Mouse (Mus musculus) midbrain, postnatal 0 days (tissue): Measurements from ENCODE around the gene Gpr156. TPM values are rescaled to one million over a fixed set of nuclear protein-coding genes. Genes with fewer than 3 reads are reported as not detected.
"Not testable (repeated sequence)": the region's sequence is repeated elsewhere in the genome, so short reads cannot be mapped to it uniquely, and the experiment has no call there.

Experiments
- ATAC-seq: fragments of 200-750 bp; cut with Nextera tagmentation; 2 replicates; pipeline ENCODE4 v1.8.0; 2017; ENCODE audit warnings: moderate number of reproducible peaks, mild to moderate bottlenecking, moderate TSS enrichment, moderate library complexity; ENCODE audit not compliant: low FRiP score
- DNase-seq: peaks from one replicate; pipeline ENCODE4 v3.0.0-alpha.2; 2015; ENCODE audit warnings: low spot score
- H3K27ac ChIP-seq: fragments of 300-500 bp; sonication (generic); 2 replicates; pipeline ENCODE4 v1.5.1; 2014; ENCODE audit warnings: low read depth, mild to moderate bottlenecking, low read length, mixed read lengths
- H3K27me3 ChIP-seq: fragments of 300-500 bp; sonication (generic); 2 replicates; pipeline ENCODE4 v1.6.1; 2014; ENCODE audit warnings: low read length, control low read depth, mixed read lengths; ENCODE audit not compliant: insufficient read depth
- H3K36me3 ChIP-seq: fragments of 300-500 bp; sonication (generic); 2 replicates; pipeline ENCODE4 v1.6.1; 2014; ENCODE audit warnings: low read length, control low read depth, mixed read lengths; ENCODE audit not compliant: insufficient read depth
- H3K4me1 ChIP-seq: fragments of 300-500 bp; sonication (generic); 2 replicates; pipeline ENCODE4 v1.6.1; 2014; ENCODE audit warnings: mild to moderate bottlenecking, control low read depth, antibody characterized with exemption, low read length, mixed read lengths; ENCODE audit not compliant: insufficient read depth
- H3K4me2 ChIP-seq: fragments of 300-500 bp; sonication (generic); 2 replicates; pipeline ENCODE4 v1.6.1; 2014; ENCODE audit warnings: low read depth, mild to moderate bottlenecking, low read length, mixed read lengths; ENCODE audit not compliant: poor library complexity, severe bottlenecking
- H3K4me3 ChIP-seq: fragments of 300-500 bp; sonication (generic); 2 replicates; pipeline ENCODE4 v1.5.1; 2014; ENCODE audit warnings: low read depth, mild to moderate bottlenecking, low read length, moderate library complexity
- H3K9ac ChIP-seq: fragments of 300-500 bp; sonication (generic); replicated peaks from 2 replicates; pipeline ENCODE4 v1.6.1; 2014; ENCODE audit warnings: mild to moderate bottlenecking, low read length, moderate library complexity, mixed read lengths; ENCODE audit not compliant: poor library complexity, severe bottlenecking
- H3K9me3 ChIP-seq: fragments of 300-500 bp; sonication (generic); 2 replicates; pipeline ENCODE4 v1.6.1; 2016; ENCODE audit warnings: low read length, control low read depth
- CTCF ChIP-seq: IDR thresholded peaks from 2 replicates; pipeline ENCODE4 v1.5.1; 2016; ENCODE audit warnings: antibody characterized with exemption, mild to moderate bottlenecking
- WGBS: fragments of 180-500 bp; shearing (Covaris S2); extraction: QIAGEN DNeasy Blood & Tissue Kit; methylation state at CpG from one replicate; pipeline ENCODE4 v1.1.7; 2014; 5-methylcytosine and 5-hydroxymethylcytosine counted together
- polyA plus RNA-seq: library from polyadenylated mRNA; unstranded; fragments of >200 nt; fragmentation: Nextera tagmentation; extraction: Ambion mirVana; gene quantifications from 2 replicates; pipeline ENCODE4 v1.2.1, GENCODE M21; 2015
- total RNA-seq: library from RNA; depleted of rRNA; stranded (reverse); fragments of >200 nt; gene quantifications from 2 replicates; pipeline ENCODE4 v1.2.3, GENCODE M21; 2014; rRNA removed

The Gpr156 gene
- total and polyA plus RNA-seq, 2 experiments from 2014 or later = 2.9 to 6.1 TPM

DNA sequence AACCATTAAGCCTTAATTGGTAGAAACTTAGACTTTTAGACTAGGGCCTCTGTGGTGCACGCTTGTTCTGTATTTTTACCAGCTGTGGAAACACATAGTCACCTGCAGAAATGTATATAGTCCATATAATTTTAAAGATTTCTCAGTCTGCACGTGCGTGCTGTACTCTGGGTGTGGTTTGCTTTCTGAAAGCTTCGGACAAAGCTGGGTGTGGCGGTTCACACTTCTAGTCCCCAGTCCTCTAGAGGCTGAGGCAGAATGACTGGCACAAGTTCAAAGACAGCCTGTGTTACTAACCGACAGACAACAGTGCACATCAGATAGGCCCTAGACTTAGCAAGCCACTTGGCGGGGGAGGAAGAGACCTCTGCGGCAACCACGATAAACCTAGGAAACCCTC, 116.3 kb downstream of the Gpr156 start:
- ATAC-seq = no peak
- no peaks in the 10 kb centered on the region for H3K9me3 ChIP-seq
- TF ChIP-seq CTCF = no peak
- no peaks in the 10 kb centered on the region for H3K27me3 ChIP-seq
- H3K4me3 ChIP-seq = no peak overlapping the region
- no peak overlapping the region for H3K27ac ChIP-seq
- no peak for DNase-seq
- H3K4me1 ChIP-seq = no peaks in the 10 kb centered on the region
- H3K4me2 ChIP-seq = no peak overlapping the region
- no peaks in the 10 kb centered on the region for H3K36me3 ChIP-seq
- WGBS = 84% methylated on average over 9 of the region's 9 CpGs
- no peak overlapping the region for H3K9ac ChIP-seq

DNA sequence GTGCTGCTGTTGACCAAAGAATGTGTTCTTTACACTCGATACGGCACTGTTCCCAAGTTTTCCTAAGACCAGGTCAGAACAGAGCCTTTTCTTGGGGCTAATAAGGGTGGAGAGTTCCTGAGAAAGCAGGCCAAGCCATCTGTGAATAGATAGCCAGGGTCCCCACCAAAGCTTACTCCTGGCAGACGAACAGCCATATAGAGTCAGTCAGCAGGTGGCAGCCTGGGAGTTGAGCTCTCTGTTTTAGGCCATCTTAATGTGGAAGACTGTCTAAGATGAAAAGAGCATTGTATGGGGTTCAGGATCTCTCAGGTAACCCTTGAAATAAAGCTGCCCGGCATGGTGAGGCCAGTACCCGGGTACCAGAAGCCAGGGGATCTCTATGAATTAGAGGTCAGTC, 116.8 kb downstream of the Gpr156 start:
- WGBS = 71% methylated on average over 5 of the region's 5 CpGs

DNA sequence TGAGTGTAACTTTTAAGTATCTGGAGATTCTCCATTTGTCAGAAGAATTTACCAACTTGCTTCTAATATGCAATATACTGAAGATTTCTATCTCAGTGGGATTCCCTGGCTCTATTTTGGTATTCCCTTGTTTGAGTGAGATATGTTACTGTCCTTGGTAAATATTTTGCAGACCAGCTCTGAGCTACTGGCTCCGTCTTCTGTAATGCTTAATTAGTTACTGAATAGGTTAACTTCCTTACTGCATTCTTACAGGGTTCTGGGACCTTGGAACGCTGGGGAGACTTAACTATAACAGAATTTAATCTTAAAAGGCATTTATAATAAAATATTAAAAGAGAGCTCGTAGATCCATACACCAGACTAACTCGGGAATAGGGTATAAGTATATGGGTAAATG, 121.8 kb downstream of the Gpr156 start:
- DNase-seq, H3K27ac ChIP-seq, H3K4me2 ChIP-seq, H3K36me3 ChIP-seq, H3K9me3 ChIP-seq, H3K4me1 ChIP-seq, H3K9ac ChIP-seq, H3K4me3 ChIP-seq, ATAC-seq, H3K27me3 ChIP-seq: not testable (repeated sequence)
- WGBS = 70% methylated on average over 4 of the region's 4 CpGs

More for the DNA sequence above, 116.8 kb downstream of the Gpr156 start:
- no peak overlapping the region for H3K4me2 ChIP-seq
- H3K4me1 ChIP-seq = no peaks in the 10 kb centered on the region
- no peak overlapping the region for H3K9ac ChIP-seq
- H3K27ac ChIP-seq = no peak overlapping the region
- TF ChIP-seq CTCF = peak; percentile 39; the same call in 1 of the 2 replicates
- DNase-seq = peak; percentile 7
- ATAC-seq = no peak
- no peaks in the 10 kb centered on the region for H3K27me3 ChIP-seq
- H3K9me3 ChIP-seq = no peaks in the 10 kb centered on the region
- no peak overlapping the region for H3K4me3 ChIP-seq
- H3K36me3 ChIP-seq = no peaks in the 10 kb centered on the region

DNA sequence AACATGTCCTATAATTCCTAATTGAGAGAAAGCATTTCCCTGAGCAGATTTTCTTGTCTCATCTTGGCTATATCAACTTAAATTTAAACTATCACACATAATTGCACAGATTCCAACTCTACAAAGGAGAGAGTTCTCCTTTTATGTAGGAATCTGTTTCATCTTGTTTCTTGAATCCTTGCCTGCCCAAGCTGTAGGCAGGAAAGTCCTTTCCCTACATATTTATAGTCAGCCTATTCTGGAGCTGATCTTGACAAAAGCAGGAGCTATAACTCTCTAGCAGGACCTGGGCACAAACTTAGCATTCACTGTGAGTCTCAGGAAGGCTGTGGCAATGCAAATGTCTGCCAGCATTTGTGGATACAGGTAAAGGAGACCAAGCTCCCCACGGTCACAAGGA, 125.9 kb downstream of the Gpr156 start:
- H3K36me3 ChIP-seq = no peaks in the 10 kb centered on the region
- DNase-seq (no peak), ATAC-seq (no peak)
- H3K9ac ChIP-seq = no peak overlapping the region
- H3K4me3 ChIP-seq = no peak overlapping the region
- no peak for TF ChIP-seq CTCF
- H3K4me1 ChIP-seq = no peaks in the 10 kb centered on the region
- H3K27me3 ChIP-seq = no peaks in the 10 kb centered on the region
- H3K9me3 ChIP-seq = no peaks in the 10 kb centered on the region
- WGBS = 91% methylated on average over 1 of the region's 1 CpGs
- H3K27ac ChIP-seq = no peak overlapping the region
- H3K4me2 ChIP-seq = no peak overlapping the region

DNA sequence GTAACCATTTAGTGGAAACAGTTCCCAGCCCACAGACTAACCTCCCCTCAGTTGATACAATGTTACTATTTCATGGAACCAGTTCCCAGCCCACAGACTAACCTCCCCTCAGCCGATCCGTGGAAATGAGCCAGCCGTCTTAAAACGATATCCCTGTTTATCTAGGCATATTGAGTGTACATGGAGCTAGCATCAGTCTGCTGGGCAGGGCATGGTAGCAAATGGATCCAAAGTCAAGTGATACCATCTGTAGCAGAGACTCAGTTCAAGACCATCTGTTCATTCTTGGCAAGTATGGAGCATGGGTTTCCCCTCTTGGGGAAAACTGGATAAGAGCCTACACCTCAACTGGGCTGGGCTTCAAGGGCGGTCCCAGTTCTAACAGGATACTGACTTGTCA, 128.3 kb downstream of the Gpr156 start:
- Histone ChIP-seq H3K4me2 (no peak overlapping the region), H3K36me3 (no peaks in the 10 kb centered on the region), H3K9ac (no peak overlapping the region), H3K27ac (no peak overlapping the region), H3K27me3 (no peaks in the 10 kb centered on the region), H3K9me3 (no peaks in the 10 kb centered on the region), H3K4me1 (no peaks in the 10 kb centered on the region), H3K4me3 (no peak overlapping the region)
- DNase-seq (peak; percentile 46), ATAC-seq (no peak)
- 90% methylated on average over 5 of the region's 5 CpGs for WGBS
- no peak for TF ChIP-seq CTCF

DNA sequence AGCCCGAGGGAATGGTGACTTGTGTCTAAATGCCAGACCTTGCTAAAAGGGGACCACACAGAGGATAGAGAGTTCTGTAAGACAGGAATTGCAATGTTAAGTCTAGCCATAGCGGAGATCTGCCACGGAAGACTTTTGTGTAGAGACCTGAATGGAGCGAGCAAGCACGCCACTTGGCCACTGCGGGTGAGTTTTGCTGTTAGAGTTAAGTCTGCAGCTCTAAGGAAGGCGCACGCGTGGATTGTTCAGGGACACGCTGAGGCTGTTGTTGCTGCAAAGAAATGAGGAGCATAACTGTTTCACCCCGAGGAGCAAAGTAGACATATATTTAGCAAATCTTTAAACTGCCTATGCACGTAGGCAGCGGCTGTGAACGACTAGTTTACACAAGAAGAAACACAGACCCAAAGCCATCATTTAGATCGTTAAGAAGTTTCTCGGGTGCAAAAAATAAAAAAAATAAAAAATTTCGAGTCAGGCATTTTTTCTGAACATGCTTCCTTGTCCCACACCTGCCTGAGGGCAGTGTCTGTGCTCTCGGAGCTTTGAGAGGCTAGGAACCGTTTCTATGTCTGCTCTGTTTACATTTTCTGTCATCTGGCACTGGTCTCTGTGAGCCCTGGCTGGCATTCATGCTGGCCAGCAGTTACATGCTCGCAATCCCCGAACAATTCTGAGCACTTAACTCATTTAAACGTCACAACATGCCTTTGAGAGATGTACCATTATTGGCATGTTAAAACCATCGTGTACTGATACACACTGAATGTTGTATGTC, 131.7 kb downstream of the Gpr156 start:
- H3K4me3 ChIP-seq = 0 out of 2 replicates have a peak overlapping the region, but pooled peaks have one; percentile 6
- no peaks in the 10 kb centered on the region for H3K9me3 ChIP-seq
- WGBS = 64% methylated on average over 23 of the region's 23 CpGs
- TF ChIP-seq CTCF = no peak
- no peaks in the 10 kb centered on the region for H3K27me3 ChIP-seq
- H3K4me1 ChIP-seq = no peaks in the 10 kb centered on the region
- DNase-seq (no peak), ATAC-seq (no peak)
- H3K27ac ChIP-seq = no peak overlapping the region
- no peak overlapping the region for H3K9ac ChIP-seq
- H3K4me2 ChIP-seq = 0 out of 2 replicates have a peak overlapping the region, but pooled peaks have one; percentile 7
- H3K36me3 ChIP-seq = no peaks in the 10 kb centered on the region

Other genes with a start within 250 kb of the Gpr156 start
- gene Fstl1, start 139.6 kb upstream of the Gpr156 start, total RNA-seq = 51.6 and 72.1 TPM in 2 replicates
- 56.3 and 58.8 TPM in 2 replicates for gene Fstl1, start 139.6 kb upstream of the Gpr156 start, polyA plus RNA-seq
- not detected in 2 replicates for gene Gm36028, start 55.4 kb upstream of the Gpr156 start, total RNA-seq
- gene Gm36028, start 55.4 kb upstream of the Gpr156 start, polyA plus RNA-seq = 0.19 TPM in 1 of 2 replicates, not detected in the other
- 88.2 and 106 TPM in 2 replicates for gene Lrrc58, start 48.1 kb upstream of the Gpr156 start, total RNA-seq
- gene Lrrc58, start 48.1 kb upstream of the Gpr156 start, polyA plus RNA-seq = 40.7 and 46.1 TPM in 2 replicates
- 116 and 148 TPM in 2 replicates for gene Gsk3b, start 172.5 kb downstream of the Gpr156 start, total RNA-seq
- 135 and 150 TPM in 2 replicates for gene Gsk3b, start 172.5 kb downstream of the Gpr156 start, polyA plus RNA-seq